Mouse (Mus musculus) testis, postnatal 14 days (tissue): ENCODE measurements at regions not wholly inside any gene's neighbourhood (a gene's known extent, or its start where the extent isn't known, plus 50 kb on each side); places are given as distances from the start of the nearest gene placed in this dataset.

ENCODE experiments used
- DNase-seq: peaks from one replicate; pipeline ENCODE4 v3.0.0; 2021; ENCODE audit warnings: low spot score

GRCm38 (mm10) chr9:52841105-52841504 lies 161.5 kb upstream of the AI593442 start:
- DNase-seq = no peak

GRCm38 (mm10) chr9:52839996-52840395 lies 160.4 kb upstream of the AI593442 start:
- DNase-seq = no peak

- no peak for DNase-seq
Observed at GRCm38 (mm10) chr9:52836151-52836630, 156.6 kb upstream of the AI593442 start.

- DNase-seq = no peak
Observed at GRCm38 (mm10) chr9:52835481-52836150, 156.0 kb upstream of the AI593442 start.

GRCm38 (mm10) chr9:52826781-52827180 lies 147.2 kb upstream of the AI593442 start:
- no peak for DNase-seq

- no peak for DNase-seq
Observed at GRCm38 (mm10) chr9:52816309-52816708, 136.7 kb upstream of the AI593442 start.

- DNase-seq = peak; percentile 52
Observed at GRCm38 (mm10) chr9:52802969-52803368, 123.4 kb upstream of the AI593442 start.

- no peak for DNase-seq
Observed at GRCm38 (mm10) chr9:52801801-52802200, 122.2 kb upstream of the AI593442 start.

- no peak for DNase-seq
Observed at GRCm38 (mm10) chr9:52800476-52800875, 120.9 kb upstream of the AI593442 start.

- no peak for DNase-seq
Observed at GRCm38 (mm10) chr9:52792596-52792995, 113.0 kb upstream of the AI593442 start.

GRCm38 (mm10) chr9:52782520-52782919 lies 102.9 kb upstream of the AI593442 start:
- DNase-seq = no peak

GRCm38 (mm10) chr9:52776542-52776941 lies 97.0 kb upstream of the AI593442 start:
- no peak for DNase-seq

- no peak for DNase-seq
Observed at GRCm38 (mm10) chr9:52775232-52775631, 95.7 kb upstream of the AI593442 start.

- DNase-seq = no peak
Observed at GRCm38 (mm10) chr9:52768056-52768455, 88.5 kb upstream of the AI593442 start.

- DNase-seq = no peak
Observed at GRCm38 (mm10) chr9:52765809-52766208, 86.2 kb upstream of the AI593442 start.

- no peak for DNase-seq
Observed at GRCm38 (mm10) chr9:52762836-52763235, 83.3 kb upstream of the AI593442 start.

- no peak for DNase-seq
Observed at GRCm38 (mm10) chr9:52761257-52761656, 81.7 kb upstream of the AI593442 start.

- no peak for DNase-seq
Observed at GRCm38 (mm10) chr9:52748366-52748765, 68.8 kb upstream of the AI593442 start.

GRCm38 (mm10) chr9:52738560-52739100 lies 59.0 kb upstream of the AI593442 start:
- DNase-seq = no peak
